Mouse (Mus musculus) lung, adult 2 months (tissue): ENCODE measurements around the gene Pa2g4.

Source experiments
- CTCF ChIP-seq: fragments of 200-500 bp; IDR thresholded peaks from 2 replicates; pipeline ENCODE4 v1.5.1; 2011; ENCODE audit warnings: mild to moderate bottlenecking, low read length, control low read depth; ENCODE audit not compliant: insufficient read depth
- POLR2A ChIP-seq: fragments of 200-500 bp; IDR thresholded peaks from 2 replicates; pipeline ENCODE4 v1.6.1; 2011; ENCODE audit warnings: low read depth, mild to moderate bottlenecking, control low read depth, low read length, borderline replicate concordance; ENCODE audit errors: extremely low read depth

- no peak for TF ChIP-seq POLR2A
- no peak for TF ChIP-seq CTCF
Observed at GRCm38 (mm10) chr10:128579298-128579697, 13.5 kb upstream of the Pa2g4 start.
